Mouse (Mus musculus) thymus, postnatal 25 days (tissue): Measurements from ENCODE around the gene Spast.
"Not testable (repeated sequence)": the region's sequence is repeated elsewhere in the genome, so short reads cannot be mapped to it uniquely, and the experiment has no call there.

Experiments
- DNase-seq: peaks from one replicate; pipeline ENCODE4 v3.0.0; 2022

Gene Spast

GRCm38 (mm10) chr17:74338937-74339804, at the start of gene Spast:
Spast (plus strand) TSS chr17:74338987.
- DNase-seq: peak; percentile 69

DNA sequence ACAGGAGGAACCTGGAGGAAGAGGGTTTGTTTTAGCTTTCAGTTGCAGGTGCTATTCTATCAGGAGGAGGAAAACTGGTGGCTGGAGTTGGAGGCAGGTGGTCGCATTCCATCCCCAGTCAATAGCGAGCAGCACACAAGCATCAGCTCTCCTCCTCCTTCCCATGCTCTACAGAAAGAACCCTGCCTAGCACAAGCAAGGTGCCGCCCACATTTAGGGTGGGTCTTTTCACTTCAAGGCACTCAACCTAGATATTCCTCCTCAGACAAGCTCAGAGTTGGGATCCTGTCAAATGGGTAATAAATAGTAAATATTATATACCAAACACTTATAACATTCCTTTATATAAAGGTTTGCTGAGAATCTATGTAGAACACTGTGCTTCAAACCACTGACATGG, 48.6 kb upstream of the Spast start:
- no peak for DNase-seq

DNA sequence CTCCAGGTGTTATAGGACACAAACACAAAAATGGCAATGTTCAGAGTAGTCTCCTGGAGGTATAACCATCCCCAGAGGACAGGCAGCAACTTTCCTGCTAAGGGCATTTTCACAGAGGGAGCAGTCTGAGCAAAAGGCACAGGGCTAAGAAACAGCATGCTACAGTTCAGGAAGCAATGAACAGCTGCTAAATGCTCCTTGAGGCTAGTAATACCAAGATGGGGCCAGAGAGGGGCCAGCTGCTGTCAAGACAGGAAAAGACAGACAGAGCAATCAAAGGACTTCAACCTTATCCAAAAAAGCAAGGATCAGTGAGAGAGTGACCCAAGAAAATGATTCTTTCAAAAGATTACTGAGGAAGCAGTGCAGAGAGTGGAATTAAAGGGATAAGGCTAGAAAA, 47.9 kb upstream of the Spast start:
- DNase-seq: no peak

DNA sequence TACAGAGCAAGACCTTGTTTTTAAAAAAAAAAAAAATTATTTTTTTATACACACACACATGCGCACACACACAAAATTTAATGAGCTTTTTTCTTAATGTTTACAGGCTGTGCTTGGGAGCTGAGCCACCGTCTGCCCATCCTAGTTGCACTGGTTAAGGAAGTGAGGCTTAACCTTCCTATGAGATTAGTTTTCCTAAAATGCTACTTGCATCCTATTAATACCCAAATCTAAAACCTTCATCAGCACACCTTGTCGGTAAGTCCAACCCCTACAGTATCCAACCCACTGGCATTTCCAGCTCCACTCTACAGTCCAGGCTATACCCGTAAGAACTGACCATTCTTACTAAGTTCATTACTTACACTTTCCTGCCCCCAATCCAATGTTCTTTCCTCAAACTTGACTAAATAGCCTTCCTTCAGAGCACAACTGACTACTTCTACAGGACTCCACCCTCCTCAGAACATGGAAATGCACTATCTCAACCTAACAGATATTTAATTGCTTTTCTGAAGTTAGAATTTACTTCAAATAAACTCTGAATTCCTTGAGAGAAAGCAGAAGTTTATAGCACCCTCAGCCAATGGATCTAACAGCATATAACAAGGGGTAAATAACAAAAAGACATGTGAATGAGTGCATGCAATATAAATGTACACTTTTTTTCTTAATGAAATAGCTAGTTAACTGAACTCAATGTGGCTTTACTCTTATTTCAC, 47.0 kb upstream of the Spast start:
- DNase-seq: no peak

GRCm38 (mm10) chr17:74293687-74294425, 44.9 kb upstream of the Spast start:
- DNase-seq: peak; percentile 56

DNA sequence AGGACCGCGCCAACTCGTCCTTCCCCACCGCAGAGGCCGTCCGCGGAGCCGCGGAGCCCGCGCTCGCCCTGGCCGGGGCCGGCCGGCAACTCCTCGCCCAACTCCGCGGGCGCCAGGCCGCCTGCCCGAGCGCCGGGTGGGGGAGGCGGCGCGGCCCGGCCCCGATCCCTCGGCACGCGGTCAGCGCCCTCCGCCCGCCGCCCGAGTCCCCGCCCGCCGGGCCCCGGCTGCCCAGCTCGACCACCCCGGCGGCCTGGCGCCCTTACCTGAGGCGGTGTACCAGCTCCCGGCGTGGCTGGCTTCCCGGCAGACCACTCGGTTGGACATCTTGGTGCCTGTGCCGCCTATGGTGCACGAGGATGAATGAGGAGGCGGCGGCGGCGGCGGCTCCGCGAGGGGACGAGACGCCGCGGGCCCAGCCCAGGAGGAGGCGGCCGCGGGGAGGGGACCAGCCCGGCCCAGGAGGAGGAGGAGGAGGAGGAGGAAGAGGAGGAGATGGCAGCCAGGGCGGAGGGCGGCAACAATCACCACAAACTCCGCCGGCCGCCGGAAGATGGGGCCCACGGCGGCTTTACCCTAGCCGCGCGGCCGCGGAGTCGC, 44.3 kb upstream of the Spast start:
- peak; percentile 80 for DNase-seq

DNA sequence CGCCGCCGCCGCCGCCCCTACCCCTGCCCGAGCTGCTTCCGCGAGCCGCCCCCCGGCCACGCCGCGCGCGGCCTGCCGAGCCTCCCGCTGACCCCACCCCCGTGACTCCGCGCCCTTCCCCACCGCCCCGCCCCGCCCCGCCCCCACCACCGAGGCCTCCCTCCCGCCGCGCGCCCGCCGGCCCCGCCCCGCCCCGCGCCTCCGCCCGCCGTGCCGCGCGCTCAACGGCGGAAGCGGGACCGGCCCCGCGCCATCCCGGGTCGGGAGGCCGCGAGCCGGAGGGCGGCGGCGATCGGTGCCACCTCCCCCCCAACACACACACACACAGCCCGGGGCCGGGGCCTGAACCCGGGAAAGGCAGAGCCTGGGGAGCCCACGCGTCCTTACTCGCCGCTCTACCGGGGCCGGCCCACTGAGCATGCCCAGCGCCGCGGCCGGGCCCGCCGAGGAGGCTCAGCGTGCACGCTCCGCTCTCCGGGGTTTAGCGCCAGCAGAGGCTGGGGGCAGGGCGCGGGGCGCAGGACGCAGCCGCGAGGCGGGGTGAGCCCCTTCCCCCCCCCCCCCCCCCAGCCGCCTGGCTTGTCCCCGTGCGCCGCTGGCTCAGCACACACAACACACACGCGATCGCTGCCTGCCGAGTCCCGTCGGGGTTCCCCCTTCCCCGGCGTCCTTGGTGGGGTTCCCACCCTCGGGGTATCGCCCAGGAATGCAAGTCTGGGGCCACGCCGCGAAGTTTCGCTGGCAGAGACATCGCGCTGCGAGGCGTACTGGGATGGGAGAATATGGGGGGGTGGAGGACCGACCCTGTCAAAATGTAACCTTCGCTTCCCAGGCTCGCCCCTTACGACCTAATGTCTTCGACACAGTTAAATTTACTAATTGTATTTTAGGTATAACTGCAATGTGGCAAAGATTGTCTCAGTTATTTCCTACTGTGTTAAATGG, 43.5 kb upstream of the Spast start, which contains the start of gene Memo1:
Gene Memo1, minus strand, starts transcription at position 496 of the 945 bp plus-strand sequence.
- DNase-seq: peak; percentile 86

- no peak for DNase-seq
These were observed 42.5 kb upstream of the Spast start for GRCm38 (mm10) chr17:74296076-74296823.

- DNase-seq: not testable (repeated sequence)
These were observed 41.8 kb upstream of the Spast start for GRCm38 (mm10) chr17:74296991-74297390.

- DNase-seq: no peak
These were observed 38.7 kb upstream of the Spast start for GRCm38 (mm10) chr17:74300089-74300488.

DNA sequence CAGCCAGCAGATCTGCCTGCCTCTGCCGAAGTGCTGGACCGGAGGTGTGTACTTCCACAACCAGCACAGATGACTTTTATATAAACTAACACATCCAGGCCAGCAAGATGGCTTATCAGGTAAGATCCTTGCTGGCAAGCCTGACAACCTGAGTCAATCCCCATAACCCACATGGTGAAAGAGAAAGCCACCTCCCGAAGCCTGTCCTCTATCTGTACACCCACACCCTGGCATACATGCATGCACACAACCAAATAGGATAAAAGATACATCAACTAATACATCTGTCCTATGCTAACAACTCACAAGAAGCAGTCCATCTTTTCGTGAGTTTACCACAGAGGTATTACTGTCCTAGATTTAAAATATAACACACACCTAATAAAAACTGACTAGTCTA, 34.7 kb upstream of the Spast start:
- no peak for DNase-seq

GRCm38 (mm10) chr17:74305616-74306015, 33.2 kb upstream of the Spast start:
- no peak for DNase-seq

DNA sequence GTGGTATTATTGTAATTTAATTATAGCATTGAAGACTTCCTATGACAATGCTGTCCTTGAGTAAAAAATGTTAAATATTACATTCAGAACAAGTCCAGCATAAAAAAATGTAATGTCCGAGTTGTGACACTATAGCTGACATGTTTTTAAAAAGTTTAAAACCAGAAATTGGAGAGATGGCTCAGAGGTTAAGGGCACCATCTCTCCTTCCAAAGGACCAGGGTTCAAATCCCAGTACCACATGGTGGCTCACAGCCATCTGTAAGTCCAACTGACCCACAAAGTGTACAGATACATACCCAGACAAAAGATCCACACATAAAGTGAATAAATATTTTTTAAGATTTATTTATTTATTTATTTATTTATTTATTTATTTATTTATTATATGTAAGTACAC, 32.8 kb upstream of the Spast start:
- no peak for DNase-seq

GRCm38 (mm10) chr17:74315445-74316308, 23.1 kb upstream of the Spast start:
- no peak for DNase-seq

- DNase-seq: peak; percentile 89
These were observed 22.4 kb upstream of the Spast start for GRCm38 (mm10) chr17:74316309-74316863.

GRCm38 (mm10) chr17:74318721-74319120, 20.1 kb upstream of the Spast start:
- no peak for DNase-seq

DNA sequence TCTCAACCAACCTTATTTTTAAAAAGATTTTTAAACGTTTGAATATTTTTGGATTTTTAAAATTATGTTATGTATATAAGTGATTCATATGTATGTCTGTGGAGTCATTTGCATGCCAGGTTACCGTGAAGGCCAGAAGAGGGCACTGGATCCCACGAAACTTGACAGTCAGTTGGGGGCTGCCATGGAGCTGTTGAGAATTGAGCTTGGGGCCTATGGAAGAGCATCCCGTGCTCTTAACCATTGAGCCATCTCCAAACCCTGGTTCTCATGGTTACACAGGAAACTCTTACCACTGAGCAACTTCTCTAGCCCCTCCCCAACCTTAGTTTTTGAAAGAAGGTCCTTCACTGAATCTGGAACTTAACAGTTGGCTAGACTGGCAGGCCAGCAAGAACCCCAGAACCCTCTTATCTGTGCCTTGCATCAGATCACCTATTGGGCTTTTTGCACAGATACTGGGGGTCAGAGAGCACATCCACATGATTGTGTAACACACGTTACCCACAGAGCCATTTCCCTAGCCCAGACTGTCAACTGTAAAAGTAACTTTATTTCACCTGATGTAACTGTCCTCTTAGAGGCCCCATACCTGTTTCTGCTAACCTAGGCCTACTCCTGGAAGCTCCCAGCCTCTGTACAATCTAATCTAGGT, 16.3 kb upstream of the Spast start:
- peak; percentile 42 for DNase-seq

DNA sequence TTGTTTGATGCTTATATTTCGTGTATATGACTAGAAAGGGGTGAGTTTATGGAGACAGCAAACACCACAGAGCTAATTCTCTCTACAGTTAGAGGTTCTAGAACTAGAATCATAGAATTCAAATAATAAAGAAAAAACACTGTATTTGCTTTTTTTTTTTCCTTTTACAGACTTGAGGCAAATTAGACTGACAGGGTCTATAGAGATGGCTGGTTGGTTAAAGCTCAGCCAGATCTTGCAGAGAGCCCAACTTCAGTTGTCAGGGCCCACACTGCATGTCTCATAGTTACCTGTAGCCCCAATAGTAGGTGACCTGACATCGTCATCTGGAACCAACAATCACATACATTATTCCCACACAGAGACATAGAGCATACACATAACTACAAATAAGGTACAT, 14.9 kb upstream of the Spast start, which contains the start of gene Dpy30:
Gene Dpy30, minus strand, starts transcription at position 101 of the 400 bp plus-strand sequence.
- DNase-seq: no peak

- DNase-seq: not testable (repeated sequence)
These were observed 11.6 kb upstream of the Spast start for GRCm38 (mm10) chr17:74327195-74327594.
